Mouse (Mus musculus): ENCODE results near the gene Ints5.

Gene Ints5

GRCm38 (mm10) chr19:8929224-8930088 lies 36.7 kb downstream of the Ints5 start, which contains the start of the genes Rom1 and Eml3:
Gene Rom1, minus strand, starts transcription at chr19:8929356.
Gene Eml3, plus strand, starts transcription at chr19:8929552.
- peak; percentile 94 to 95 for DNase-seq

DNA sequence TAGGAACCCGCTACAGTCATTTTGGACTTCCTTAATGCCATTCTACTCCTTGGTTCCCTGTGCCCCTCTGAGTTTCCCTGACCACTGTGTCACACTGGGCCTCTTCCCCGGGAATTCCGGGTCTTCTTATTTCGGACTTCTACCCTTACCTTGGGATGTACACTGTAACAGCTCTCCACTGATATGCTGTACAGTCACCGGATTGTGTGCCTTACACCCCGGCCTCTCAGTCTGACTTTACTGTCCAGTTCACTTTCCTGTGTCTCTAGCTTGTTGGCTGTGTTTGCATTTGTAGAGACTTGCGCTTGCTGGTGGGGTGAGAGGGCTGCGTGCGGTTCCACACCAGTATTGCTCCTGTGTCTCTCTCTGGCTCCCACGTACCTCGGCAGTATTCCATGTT lies 37.3 kb downstream of the Ints5 start:
- no peak for DNase-seq

DNA sequence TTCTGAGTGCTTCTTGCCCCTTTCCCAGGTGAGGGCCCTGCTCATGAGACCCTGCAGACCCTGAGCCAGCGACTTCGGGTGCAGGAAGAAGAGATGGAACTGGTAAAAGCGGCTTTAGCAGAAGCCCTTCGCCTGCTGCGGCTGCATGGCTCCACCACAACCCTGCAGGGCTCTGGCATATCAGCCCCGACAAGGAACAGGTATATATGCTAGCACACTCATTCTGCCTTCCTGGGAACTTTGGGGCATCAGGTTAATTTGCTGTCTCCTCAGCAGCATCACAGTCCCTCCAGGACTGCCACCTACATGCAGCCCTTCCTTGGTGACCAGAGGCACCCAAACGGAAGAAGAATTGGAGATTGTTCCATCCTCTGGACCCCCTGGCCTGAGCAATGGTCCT lies 38.0 kb downstream of the Ints5 start:
- no peak for DNase-seq

DNA sequence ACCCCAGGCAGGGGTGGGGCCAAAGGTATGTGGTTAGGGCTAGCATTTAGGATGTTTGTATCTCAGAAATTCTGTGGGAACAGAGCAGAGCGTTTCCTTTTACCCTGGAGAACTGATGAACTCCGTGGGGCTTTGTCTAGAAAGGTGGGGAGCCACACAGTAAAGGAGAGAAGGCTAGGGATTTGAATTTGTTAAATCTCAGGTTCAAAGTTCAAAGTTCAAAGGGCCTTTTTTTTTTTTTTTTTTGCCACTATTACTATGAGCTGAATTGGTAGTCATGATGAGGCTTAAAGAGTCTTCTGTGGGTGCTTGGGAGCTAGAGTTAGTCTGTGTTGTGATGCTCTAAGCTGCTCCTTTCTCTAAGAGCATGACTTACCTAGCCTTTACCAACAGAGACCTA lies 43.9 kb downstream of the Ints5 start:
- DNase-seq = no peak

DNA sequence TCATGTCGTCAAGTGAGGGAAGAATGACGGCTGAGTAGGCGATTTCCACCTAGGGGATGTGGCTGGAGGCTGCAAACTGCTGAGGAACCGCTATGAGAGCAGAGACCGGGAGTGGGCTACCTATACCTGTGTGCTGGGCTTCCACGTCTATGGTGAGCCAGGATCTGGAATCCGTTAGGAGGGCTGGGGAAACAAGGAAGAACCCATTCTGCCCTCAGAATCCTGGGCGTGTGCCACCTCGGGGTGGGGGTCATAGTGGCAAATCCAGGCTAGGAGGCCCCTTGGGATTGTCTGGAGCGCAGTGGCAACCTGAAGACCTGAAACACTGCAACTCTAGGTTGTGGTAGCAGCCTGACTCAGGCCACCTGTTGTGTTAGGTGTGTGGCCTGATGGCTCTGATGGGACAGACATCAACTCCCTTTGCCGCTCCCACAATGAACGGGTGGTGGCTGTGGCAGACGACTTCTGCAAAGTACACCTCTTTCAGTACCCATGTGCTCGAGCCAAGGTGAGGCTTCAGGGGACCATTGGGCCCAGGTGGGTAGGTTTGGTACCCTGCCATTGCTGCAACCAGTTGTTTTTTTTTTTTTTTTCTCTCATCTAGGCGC lies 47.8 kb downstream of the Ints5 start:
- DNase-seq = no peak

DNA sequence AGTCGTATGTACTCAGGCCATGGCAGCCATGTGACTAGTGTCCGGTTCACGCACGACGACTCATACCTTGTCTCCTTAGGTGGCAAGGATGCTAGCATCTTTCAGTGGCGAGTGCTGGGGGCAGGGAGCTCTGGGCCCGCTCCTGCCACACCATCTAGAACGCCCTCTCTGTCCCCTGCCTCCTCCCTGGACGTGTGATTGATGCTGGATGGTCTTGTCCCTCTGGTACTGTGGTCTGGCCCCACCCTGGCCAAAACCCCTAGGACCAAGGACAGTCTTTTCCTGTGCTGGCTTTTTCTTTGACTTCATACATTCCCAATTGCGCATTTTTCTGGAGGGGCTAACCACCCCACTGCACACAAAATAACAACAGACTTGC lies 48.3 kb downstream of the Ints5 start:
- no peak for DNase-seq

- peak; percentile 93 to 96 for DNase-seq
Measured at GRCm38 (mm10) chr19:8941515-8942217, 48.9 kb downstream of the Ints5 start, which contains the start of gene Mta2. Gene Mta2, plus strand, starts transcription at chr19:8941875.

DNA sequence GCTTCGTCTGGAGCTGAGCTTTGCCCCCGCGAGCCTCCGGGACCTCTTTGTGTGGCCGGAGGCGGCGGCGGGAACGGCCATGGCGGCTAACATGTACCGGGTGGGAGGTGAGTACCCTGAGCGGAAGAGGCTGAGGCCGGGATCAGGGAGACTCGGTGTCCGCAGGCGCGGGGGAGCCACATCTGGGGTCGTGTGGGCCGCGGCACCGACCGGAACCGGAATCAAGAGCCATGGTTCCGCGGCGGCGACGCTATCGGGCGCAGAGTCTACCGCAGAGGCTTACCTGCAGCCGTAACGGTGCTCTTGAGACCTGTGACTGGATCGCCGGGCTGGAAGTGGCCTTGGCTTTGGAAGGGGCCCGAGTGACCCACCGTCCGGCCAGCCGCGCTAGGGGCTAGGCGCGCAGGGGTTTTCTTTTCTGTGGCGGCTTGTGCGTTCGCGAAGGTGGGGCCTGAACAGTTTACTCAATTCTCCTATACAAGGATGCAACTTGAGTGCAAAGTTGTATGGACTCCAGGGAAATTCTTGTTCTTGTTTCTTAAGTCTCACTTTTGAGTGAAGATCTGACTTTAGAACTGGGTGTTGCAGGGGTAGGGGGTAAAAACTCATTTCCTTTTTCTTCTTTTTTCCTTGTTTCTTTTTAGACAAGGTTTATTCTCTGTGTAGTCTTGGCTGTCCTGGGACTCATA lies 49.6 kb downstream of the Ints5 start:
- peak in 1 of 2 experiments; percentile 59 for DNase-seq

DNA sequence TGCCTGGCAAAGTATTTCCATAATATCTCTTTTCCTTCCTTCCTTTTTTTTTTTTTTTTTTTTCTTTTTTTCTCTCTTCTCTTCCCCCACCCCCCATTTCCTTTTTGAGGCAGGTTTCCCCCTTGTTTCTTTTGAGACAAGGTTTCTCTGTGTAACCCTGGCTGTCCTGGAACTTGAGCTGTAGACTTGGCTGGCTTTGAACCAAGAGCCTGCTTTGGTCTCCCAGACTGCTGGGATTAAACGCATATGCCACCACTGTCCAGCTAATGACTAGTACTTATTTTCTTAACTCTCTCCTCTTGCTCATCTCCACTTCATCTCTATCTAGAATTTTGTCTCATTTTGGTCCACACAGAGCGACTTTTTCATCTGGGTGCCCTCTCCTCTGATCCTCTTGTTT lies 50.2 kb downstream of the Ints5 start:
- DNase-seq = no peak

DNA sequence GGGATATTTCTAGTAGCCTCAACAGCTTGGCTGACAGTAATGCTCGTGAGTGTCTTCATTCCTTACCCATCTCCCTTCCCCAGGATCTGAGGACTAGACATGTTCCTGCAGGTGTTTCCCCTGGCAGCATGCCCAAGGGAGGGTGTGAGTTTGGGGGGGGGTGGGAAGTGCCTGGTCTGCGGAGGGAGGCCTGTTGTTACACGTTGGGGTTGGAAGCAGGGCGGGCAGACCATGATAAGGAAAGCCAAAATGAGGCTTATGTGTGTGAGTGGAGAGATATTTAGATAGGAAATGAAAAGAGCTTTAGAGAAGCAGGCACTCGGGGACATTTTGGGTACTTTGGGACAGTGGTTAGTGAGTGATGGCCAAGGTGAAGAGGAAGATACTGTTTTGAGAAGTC lies 51.3 kb downstream of the Ints5 start:
- DNase-seq = no peak

DNA sequence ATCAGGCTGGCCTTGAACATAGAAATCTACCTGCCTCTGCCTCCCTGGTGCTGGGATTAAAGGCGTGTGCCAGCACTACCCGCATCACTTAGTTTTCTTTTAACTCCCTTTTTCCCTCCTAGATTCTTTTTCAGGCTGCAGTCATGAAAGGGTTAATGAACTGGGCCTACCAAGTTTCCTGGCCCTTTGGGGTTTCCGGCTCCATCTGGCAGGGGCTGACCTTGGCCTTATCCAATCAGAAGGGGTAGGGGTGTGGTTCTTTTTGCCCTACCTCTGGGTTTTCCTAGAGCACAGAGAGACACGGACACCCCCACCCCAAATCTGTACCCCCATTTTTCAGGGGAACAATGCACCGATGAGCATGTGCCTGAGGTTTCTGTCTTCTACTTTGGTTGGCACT lies 51.9 kb downstream of the Ints5 start:
- peak; percentile 67 to 71 for DNase-seq

GRCm38 (mm10) chr19:8945251-8945650 lies 52.4 kb downstream of the Ints5 start:
- DNase-seq = no peak

DNA sequence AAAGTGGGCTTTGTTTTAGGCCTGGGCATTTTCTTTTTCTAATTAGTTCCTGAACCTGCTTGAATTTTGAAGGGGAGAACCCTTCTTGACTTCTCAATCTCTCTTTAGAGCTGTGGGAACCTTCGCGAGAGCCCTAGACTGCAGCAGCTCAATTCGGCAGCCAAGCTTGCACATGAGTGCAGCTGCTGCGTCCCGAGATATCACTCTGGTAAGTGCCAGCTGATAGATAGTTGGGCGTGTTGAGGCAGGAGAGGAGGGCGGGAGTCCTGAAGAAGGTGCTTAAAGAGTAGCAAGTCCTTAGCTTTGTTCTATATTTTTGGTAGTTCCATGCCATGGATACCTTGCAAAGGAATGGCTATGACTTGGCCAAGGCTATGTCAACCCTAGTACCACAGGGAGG lies 54.1 kb downstream of the Ints5 start:
- DNase-seq = no peak

All from lung, adult 18-20 months (tissue).